Mouse (Mus musculus) lung, postnatal 0 days (tissue): ENCODE measurements around the gene Tubb2b. TPM values are rescaled to one million over a fixed set of nuclear protein-coding genes. Genes with fewer than 3 reads are reported as not detected.
A peak's percentile ranks its signal among the peaks of the same experiment; 100 is the strongest.

Source experiments
- ATAC-seq: fragments of 200-750 bp; cut with Nextera tagmentation; 2 replicates; pipeline ENCODE4 v1.8.0; 2017; ENCODE audit warnings: moderate library complexity
- DNase-seq: peaks from one replicate; pipeline ENCODE4 v3.0.0-alpha.2; 2016; ENCODE audit warnings: low spot score
- H3K27ac ChIP-seq: fragments of 300-500 bp; sonication (generic); 2 replicates; pipeline ENCODE4 v1.5.1; 2014; ENCODE audit warnings: antibody characterized with exemption, mild to moderate bottlenecking, low read length, mixed read lengths
- H3K27me3 ChIP-seq: fragments of 300-500 bp; sonication (generic); replicated peaks from 2 replicates; pipeline ENCODE4 v1.6.1; 2014; ENCODE audit warnings: low read length, mixed read lengths; ENCODE audit not compliant: insufficient read depth
- H3K36me3 ChIP-seq: fragments of 300-500 bp; sonication (generic); 2 replicates; pipeline ENCODE4 v1.6.1; 2014; ENCODE audit warnings: low read length, mixed read lengths; ENCODE audit not compliant: insufficient read depth
- H3K4me1 ChIP-seq: fragments of 300-500 bp; sonication (generic); 2 replicates; pipeline ENCODE4 v1.6.1; 2014; ENCODE audit warnings: antibody characterized with exemption, low read depth, low read length, mixed read lengths; ENCODE audit not compliant: insufficient read depth
- H3K4me2 ChIP-seq: fragments of 300-500 bp; sonication (generic); replicated peaks from 2 replicates; pipeline ENCODE4 v1.6.1; 2014; ENCODE audit warnings: low read depth, mild to moderate bottlenecking, low read length, moderate library complexity, mixed read lengths
- H3K4me3 ChIP-seq: fragments of 300-500 bp; sonication (generic); 2 replicates; pipeline ENCODE4 v1.5.1; 2014; ENCODE audit warnings: low read depth, low read length
- H3K9ac ChIP-seq: fragments of 300-500 bp; sonication (generic); replicated peaks from 2 replicates; pipeline ENCODE4 v1.6.1; 2014; ENCODE audit warnings: low read depth, mild to moderate bottlenecking
- H3K9me3 ChIP-seq: fragments of 300-500 bp; sonication (generic); 2 replicates; pipeline ENCODE4 v1.6.1; 2016; ENCODE audit warnings: low read length, mixed read lengths
- CTCF ChIP-seq: IDR thresholded peaks from 2 replicates; pipeline ENCODE4 v1.5.1; 2016; ENCODE audit warnings: antibody characterized with exemption, mild to moderate bottlenecking
- EP300 ChIP-seq: IDR thresholded peaks from 2 replicates; pipeline ENCODE4 v1.6.1; 2016; ENCODE audit warnings: antibody characterized with exemption, mild to moderate bottlenecking, control low read depth
- WGBS: fragments of 180-500 bp; shearing (Covaris S2); extraction: QIAGEN DNeasy Blood & Tissue Kit; methylation state at CpG from one replicate; pipeline ENCODE4 v1.1.7; 2014; 5-methylcytosine and 5-hydroxymethylcytosine counted together
- polyA plus RNA-seq: library from polyadenylated mRNA; unstranded; fragments of >200 nt; fragmentation: Nextera tagmentation; extraction: Ambion mirVana; gene quantifications from 2 replicates; pipeline ENCODE4 v1.2.1, GENCODE M21; 2015

The Tubb2b gene
- polyA plus RNA-seq, 1 experiment from 2014 or later = 7.5 TPM

DNA sequence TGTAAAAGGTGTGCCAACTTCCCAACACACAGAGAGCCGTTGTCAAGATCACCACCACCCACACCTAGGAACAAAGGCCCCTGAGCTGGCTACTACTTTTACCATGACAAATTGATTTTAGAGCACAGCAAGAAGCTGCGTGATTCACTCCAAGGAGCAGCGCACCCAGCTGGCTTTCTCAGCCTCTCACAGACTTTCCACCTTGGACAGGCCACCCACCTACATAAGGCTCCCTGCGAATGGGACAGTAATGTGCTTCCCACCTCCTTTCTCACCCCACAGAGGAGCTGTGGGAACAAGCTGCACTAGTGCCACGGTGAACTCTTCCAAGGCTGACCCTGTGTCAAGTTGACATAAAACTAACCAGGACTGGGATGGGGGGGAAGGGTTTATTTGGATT is 13.1 kb upstream of the Tubb2b start:
- Histone ChIP-seq H3K36me3 (no peaks in the 10 kb centered on the region), H3K4me3 (no peak overlapping the region), H3K9ac (no peak overlapping the region), H3K27ac (no peak overlapping the region), H3K4me1 (no peaks in the 10 kb centered on the region), H3K27me3 (no peaks in the 10 kb centered on the region), H3K4me2 (no peak overlapping the region), H3K9me3 (no peaks in the 10 kb centered on the region)
- ATAC-seq (no peak), DNase-seq (no peak)
- 47% methylated on average over 5 of the region's 5 CpGs for WGBS
- TF ChIP-seq EP300 (no peak), CTCF (no peak)

DNA sequence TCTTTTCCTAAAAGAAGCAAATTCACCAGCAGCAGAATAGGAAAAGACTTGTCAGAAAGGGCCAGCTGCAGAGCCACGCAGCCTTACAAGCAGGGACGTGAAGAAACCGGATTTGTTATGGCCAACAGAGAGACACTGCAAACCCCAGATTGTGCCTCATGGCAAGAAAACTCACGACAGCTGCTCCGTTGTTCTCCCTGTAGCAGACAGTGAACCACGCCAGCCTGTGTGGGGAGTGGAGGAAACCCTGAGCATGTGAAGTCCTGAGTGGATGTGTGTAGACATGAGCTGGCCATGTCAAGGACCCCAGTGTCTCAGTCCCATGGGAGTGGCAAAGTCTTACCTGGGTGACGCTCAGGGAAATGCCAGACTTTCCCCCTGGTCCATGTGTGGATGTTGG is 6.3 kb upstream of the Tubb2b start:
- Histone ChIP-seq H3K4me3 (no peak overlapping the region), H3K36me3 (no peaks in the 10 kb centered on the region), H3K4me1 (0 out of 2 replicates have a peak, but pooled peaks cover 4% of the 10 kb centered on the region), H3K4me2 (no peak overlapping the region), H3K27ac (no peak overlapping the region), H3K27me3 (peaks cover 9% of the 10 kb centered on the region; the same call in 1 of the 2 replicates), H3K9me3 (no peaks in the 10 kb centered on the region), H3K9ac (no peak overlapping the region)
- DNase-seq (no peak), ATAC-seq (no peak)
- 77% methylated on average over 7 of the region's 7 CpGs for WGBS
- TF ChIP-seq CTCF (no peak), EP300 (no peak)

DNA sequence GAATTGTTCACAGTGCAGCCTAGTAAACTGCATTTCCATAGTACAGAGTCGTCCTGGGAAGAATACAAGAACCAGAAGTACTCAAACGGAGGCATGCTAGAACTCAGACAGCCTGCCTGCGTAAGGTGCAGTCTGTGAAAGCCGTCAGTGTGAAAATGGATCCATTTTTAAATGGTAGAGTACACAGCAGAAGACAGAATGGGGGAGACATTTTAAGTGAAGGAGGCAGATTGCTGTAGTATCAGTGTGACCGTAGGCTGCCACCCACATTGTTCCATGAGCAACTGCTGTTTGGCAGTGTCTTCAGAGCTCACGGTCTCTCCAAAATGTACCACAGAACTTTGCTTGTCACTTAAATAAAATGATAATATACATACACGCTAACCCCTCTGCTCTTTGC is 4.0 kb upstream of the Tubb2b start:
- Histone ChIP-seq H3K27ac (no peak overlapping the region), H3K27me3 (peaks cover 9% of the 10 kb centered on the region; the same call in 1 of the 2 replicates), H3K36me3 (no peaks in the 10 kb centered on the region), H3K9me3 (no peaks in the 10 kb centered on the region), H3K4me1 (0 out of 2 replicates have a peak, but pooled peaks cover 10% of the 10 kb centered on the region), H3K9ac (no peak overlapping the region), H3K4me3 (no peak overlapping the region), H3K4me2 (no peak overlapping the region)
- 78% methylated on average over 7 of the region's 7 CpGs for WGBS
- no peak for DNase-seq
- TF ChIP-seq CTCF (no peak), EP300 (no peak)
- ATAC-seq = no peak

DNA sequence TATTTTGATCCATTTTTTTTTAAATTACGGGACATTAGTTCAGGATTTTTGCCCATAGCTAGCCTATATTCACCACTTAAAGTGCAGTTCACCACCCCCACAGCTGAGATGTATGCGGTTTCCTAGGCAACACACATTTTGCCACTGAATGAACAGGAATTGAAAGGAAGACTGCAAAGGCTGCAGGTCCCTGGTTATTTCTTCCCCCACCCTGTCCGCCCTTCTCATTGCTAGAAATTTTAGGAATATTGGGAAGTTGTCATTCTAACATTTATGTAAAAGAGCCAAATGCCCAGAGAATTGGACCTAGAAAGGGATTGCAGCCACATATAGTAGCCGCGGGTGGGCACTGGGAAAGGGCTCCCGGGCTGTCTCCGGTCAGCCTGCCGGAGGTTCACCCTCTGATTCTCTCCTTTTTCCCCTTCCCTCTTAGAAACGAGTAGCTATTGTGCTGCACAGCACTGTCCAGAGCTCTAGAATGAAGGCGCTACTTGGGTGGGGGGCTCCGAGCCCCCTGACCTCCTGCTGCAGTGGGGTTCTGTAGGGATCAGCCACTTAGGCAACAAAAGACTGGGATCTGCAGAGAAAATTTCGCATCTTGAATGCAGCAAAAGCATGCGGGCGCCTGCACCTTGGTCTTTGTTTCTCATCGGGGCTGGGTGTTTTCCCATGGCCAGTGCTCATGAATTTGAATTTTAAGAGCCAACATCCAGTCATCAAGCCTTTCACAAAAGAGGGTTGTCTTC is 3.2 kb upstream of the Tubb2b start:
- ATAC-seq (no peak), DNase-seq (no peak)
- TF ChIP-seq EP300 = no peak
- TF ChIP-seq CTCF = no peak
- 20% methylated on average over 15 of the region's 15 CpGs for WGBS
- H3K27ac ChIP-seq = no peak overlapping the region
- peaks cover 9% of the 10 kb centered on the region; the same call in 1 of the 2 replicates for H3K27me3 ChIP-seq
- H3K9ac ChIP-seq = no peak overlapping the region
- H3K9me3 ChIP-seq = no peaks in the 10 kb centered on the region
- H3K4me2 ChIP-seq = 0 out of 2 replicates have a peak overlapping the region, but pooled peaks have one; percentile 17
- H3K36me3 ChIP-seq = no peaks in the 10 kb centered on the region
- H3K4me3 ChIP-seq = no peak overlapping the region
- 0 out of 2 replicates have a peak, but pooled peaks cover 10% of the 10 kb centered on the region for H3K4me1 ChIP-seq

DNA sequence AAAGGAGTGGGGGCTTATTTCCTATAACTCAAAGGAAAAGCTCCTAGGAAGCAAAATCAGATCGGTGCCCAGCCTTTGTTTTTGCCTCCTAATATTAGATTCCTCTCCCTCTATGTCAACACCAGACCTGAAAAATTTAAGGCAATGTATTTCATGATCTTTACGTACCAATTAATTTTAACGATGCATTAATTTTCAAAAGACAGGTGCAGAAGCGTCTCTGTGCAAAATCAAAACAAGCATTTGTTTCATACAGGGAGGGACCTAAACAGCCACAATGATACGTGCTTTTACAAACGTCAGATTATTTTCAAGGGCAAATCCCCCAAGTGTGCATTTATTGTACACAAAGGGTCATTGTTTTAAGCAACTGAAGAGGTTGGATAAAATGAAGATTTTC is 2.6 kb upstream of the Tubb2b start:
- H3K27me3 ChIP-seq = peaks cover 9% of the 10 kb centered on the region; the same call in 1 of the 2 replicates
- DNase-seq (no peak), ATAC-seq (no peak)
- H3K4me2 ChIP-seq = no peak overlapping the region
- no peak overlapping the region for H3K27ac ChIP-seq
- H3K9ac ChIP-seq = no peak overlapping the region
- H3K4me3 ChIP-seq = no peak overlapping the region
- H3K36me3 ChIP-seq = no peaks in the 10 kb centered on the region
- no peak for TF ChIP-seq CTCF
- WGBS = 39% methylated on average over 6 of the region's 6 CpGs
- no peaks in the 10 kb centered on the region for H3K9me3 ChIP-seq
- H3K4me1 ChIP-seq = 0 out of 2 replicates have a peak, but pooled peaks cover 10% of the 10 kb centered on the region

DNA sequence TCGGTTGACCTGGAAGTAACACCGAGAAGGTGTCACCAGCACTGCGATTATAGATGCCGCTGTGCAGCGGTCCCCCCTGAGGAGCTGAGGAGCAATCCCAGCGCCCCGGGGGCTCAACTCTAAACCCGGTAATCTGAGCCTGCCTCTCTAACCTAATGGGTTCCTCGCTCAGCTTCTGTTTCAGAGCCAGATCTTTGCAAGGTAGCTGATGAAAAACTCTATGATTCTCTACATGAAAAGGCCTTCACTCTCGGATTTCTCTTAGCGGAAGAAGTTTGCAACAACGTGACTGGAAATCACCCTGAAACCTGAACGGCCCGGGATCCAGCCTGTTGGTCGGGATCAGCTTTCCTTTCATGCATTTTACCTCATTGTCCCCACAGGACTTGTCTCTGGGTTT is 2.0 kb upstream of the Tubb2b start:
- 17% methylated on average over 15 of the region's 15 CpGs for WGBS
- TF ChIP-seq EP300 = no peak
- no peak for TF ChIP-seq CTCF
- DNase-seq (no peak), ATAC-seq (no peak)
- Histone ChIP-seq H3K9me3 (no peaks in the 10 kb centered on the region), H3K4me1 (0 out of 2 replicates have a peak, but pooled peaks cover 10% of the 10 kb centered on the region), H3K4me2 (no peak overlapping the region), H3K27me3 (peaks cover 9% of the 10 kb centered on the region; the same call in 1 of the 2 replicates), H3K9ac (no peak overlapping the region), H3K36me3 (no peaks in the 10 kb centered on the region), H3K4me3 (no peak overlapping the region), H3K27ac (no peak overlapping the region)
